Mouse (Mus musculus): ENCODE data around the gene Zfp664.

Zfp664 gene

GRCm38 (mm10) chr5:124930055-124930439 lies 67.6 kb downstream of the Zfp664 start:
- DNase-seq = peak; percentile 67

DNA sequence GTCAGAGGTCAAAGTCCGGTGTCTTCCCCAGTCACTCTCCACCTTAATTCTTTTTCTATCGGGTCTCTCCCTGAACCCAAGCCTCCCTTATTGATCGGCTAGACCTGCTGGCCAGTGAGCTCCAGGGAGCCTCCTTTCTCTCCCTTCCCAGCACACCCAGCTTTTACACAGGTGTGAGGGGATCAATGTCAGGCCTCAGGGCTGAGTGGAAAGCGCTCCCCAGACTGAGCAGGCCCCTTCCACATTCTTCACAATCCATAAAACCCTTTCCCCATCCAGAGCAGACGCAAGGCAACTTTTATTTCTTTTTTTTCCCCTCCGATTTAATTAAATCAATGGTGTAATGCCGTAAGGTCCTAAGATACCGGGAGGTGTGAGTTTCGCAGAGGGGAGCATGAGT lies 68.1 kb downstream of the Zfp664 start:
- DNase-seq = no peak

DNA sequence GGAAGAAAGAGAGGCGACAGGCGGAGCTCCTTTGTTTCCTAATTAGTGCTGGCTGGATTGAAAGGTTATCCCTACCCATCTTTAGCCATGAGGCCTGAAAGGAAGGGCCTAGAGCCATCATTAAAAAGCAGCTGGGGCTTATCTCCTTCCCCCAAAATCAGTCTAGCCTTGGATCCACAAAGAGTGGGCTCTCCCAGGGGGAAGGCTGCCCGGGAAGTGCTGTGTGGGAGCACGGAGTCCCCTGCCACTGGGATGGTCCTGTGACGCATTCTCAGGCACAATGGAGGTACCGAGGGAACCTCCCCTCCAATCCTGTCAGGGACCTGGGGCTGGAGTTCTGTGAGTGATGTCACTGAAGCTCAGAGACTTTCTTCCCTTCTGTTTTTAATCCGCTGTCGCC lies 68.6 kb downstream of the Zfp664 start:
- DNase-seq = no peak

GRCm38 (mm10) chr5:124934558-124934957 lies 72.1 kb downstream of the Zfp664 start:
- DNase-seq = no peak

DNA sequence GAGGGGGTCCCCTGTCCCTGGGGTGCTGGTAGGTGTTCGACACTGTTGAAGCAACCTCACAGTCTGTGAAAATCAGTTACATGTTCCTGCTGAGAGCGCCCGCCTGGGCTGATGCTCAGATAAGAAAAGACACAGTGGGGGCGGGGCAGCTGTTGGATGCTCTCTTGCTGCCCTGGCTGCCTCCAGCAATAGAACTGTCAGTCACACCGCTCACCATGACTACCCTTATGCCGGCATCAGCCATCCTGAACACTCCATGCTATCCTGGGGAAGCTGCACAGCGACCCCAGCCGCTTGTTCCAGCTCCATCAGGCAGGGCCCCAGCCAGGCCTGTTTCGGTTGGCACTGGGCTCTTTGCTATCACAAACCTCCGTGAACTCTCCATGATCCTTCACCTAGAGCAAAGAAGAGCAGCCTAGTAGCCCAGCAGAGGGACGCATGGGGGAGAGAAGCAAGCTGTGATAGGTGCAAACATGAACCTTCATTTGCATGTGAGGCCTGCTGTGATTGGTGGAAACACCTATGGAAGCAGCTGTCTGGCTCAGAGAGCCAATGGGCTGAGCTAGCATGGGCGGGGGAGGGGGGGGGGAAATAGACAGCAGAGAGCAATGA lies 80.8 kb downstream of the Zfp664 start:
- no peak for DNase-seq

DNA sequence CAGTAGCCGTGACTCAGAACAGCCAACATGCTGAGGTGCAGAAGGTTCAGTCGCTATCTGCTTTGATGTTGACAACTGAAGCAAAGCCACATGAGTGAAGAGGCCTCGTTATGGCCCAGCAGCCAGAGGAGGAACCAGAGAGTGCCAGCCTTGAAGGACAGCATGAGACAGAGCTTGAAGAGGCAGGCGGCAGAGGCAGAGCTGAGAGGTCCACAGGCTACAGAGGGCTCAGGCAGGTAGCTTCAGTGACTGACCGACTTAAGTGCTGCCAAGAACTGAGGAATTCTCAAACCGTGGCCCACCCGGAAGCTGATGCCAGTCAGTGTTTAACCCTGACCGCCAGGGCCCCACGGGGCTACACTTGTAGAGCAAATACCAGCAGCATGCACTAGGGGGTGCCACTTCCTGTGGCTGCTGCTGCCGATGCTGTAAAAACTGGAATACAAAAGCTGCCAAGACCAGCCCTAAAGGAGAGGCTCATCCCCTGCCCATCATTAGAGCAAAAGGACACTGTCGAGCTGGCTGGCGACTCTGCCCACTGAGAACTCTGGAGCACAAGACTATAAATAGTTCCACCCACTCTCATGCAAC lies 81.4 kb downstream of the Zfp664 start:
- DNase-seq = peak; percentile 83

GRCm38 (mm10) chr5:124944384-124944783 lies 81.9 kb downstream of the Zfp664 start:
- no peak for DNase-seq

GRCm38 (mm10) chr5:124945046-124945445 lies 82.6 kb downstream of the Zfp664 start:
- DNase-seq = no peak

DNA sequence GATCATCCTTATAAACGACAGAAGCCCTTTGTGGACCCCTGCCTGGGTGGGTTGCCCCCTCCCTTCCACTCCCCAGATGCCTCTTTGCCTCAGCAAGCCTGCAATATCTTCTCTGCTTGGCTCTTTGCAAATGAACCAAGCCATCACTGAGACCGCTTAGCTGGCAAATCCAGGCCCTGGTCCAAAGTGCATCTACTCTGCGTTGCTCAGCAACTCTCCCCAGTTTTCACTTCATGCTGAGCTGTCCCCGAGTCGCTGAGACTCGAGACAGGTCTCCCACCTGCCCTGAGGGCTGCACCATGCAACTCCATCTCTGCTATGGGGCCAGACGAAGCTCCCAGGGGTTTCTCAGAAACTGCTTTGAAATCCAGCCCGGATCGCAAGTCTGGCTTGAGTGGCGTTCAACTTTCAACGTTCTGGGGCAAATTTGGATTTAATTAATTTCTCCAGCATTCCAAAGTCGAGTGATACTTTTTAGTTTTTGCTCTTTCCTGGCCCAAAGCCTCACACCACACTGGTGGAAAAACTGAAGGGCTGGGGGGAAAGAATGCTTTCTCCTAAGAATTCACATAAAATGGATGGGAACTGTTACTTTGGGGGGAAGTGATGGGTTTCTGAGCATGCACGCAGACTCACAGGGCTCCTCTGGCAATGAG lies 88.3 kb downstream of the Zfp664 start:
- DNase-seq = no peak

DNA sequence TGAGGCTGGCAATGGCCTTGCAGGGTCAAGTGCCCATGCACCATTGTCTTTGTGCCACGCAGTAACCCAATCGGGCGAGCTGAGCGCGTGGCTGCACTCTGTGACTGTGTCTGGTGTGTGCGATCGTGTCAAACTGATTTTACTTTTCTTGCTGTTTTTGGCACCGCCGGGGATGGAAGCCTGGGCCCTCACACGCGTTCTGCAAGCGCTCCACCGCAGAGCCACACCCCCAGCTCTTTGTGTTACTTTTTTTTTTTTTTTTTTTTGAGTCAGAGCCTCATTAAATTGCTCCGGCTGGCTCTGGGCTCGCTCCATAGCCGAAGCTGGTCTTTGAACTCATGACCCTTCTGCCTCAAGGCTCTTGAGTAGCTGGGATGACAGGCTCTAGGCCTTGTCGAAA lies 88.8 kb downstream of the Zfp664 start:
- DNase-seq = no peak

Measured in lung, postnatal 10 days (tissue).